Mouse (Mus musculus): ENCODE measurements around the gene Col6a3. TPM values are rescaled to one million over a fixed set of nuclear protein-coding genes. Genes with fewer than 3 reads are reported as not detected.

Col6a3 gene
- not detected in 2 replicates for total RNA-seq (2017)

- no peak for ATAC-seq (replicated peaks in 1 of 2; ENCODE audit: insufficient read depth in 1 of 2, low FRiP score in 2 of 2, low TSS enrichment in 1 of 2, low read depth in 1 of 2, poor library complexity in 2 of 2, severe bottlenecking in 2 of 2)
These were observed at the start of gene Col6a3 for GRCm38 (mm10) chr1:90843836-90844235. TSS of gene Col6a3 (minus strand) at chr1:90843971.

- no peak for ATAC-seq (replicated peaks in 1 of 2; ENCODE audit: insufficient read depth in 1 of 2, low FRiP score in 2 of 2, low TSS enrichment in 1 of 2, low read depth in 1 of 2, poor library complexity in 2 of 2, severe bottlenecking in 2 of 2)
These were observed 42.1 kb upstream of the Col6a3 start for GRCm38 (mm10) chr1:90885771-90886460.

GRCm38 (mm10) chr1:90876486-90877270 is 32.9 kb upstream of the Col6a3 start:
- no peak for ATAC-seq (replicated peaks in 1 of 2; ENCODE audit: insufficient read depth in 1 of 2, low FRiP score in 2 of 2, low TSS enrichment in 1 of 2, low read depth in 1 of 2, poor library complexity in 2 of 2, severe bottlenecking in 2 of 2)

GRCm38 (mm10) chr1:90875961-90876360 is 32.2 kb upstream of the Col6a3 start:
- ATAC-seq (replicated peaks in 1 of 2; ENCODE audit: insufficient read depth in 1 of 2, low FRiP score in 2 of 2, low TSS enrichment in 1 of 2, low read depth in 1 of 2, poor library complexity in 2 of 2, severe bottlenecking in 2 of 2): no peak

GRCm38 (mm10) chr1:90875371-90875770 is 31.6 kb upstream of the Col6a3 start:
- no peak for ATAC-seq (replicated peaks in 1 of 2; ENCODE audit: insufficient read depth in 1 of 2, low FRiP score in 2 of 2, low TSS enrichment in 1 of 2, low read depth in 1 of 2, poor library complexity in 2 of 2, severe bottlenecking in 2 of 2)

- no peak for ATAC-seq (replicated peaks in 1 of 2; ENCODE audit: insufficient read depth in 1 of 2, low FRiP score in 2 of 2, low TSS enrichment in 1 of 2, low read depth in 1 of 2, poor library complexity in 2 of 2, severe bottlenecking in 2 of 2)
These were observed 26.8 kb upstream of the Col6a3 start for GRCm38 (mm10) chr1:90870581-90870980.

- no peak for ATAC-seq (replicated peaks in 1 of 2; ENCODE audit: insufficient read depth in 1 of 2, low FRiP score in 2 of 2, low TSS enrichment in 1 of 2, low read depth in 1 of 2, poor library complexity in 2 of 2, severe bottlenecking in 2 of 2)
These were observed 23.0 kb upstream of the Col6a3 start for GRCm38 (mm10) chr1:90866734-90867133.

GRCm38 (mm10) chr1:90855880-90856279 is 12.1 kb upstream of the Col6a3 start:
- ATAC-seq (replicated peaks in 1 of 2; ENCODE audit: insufficient read depth in 1 of 2, low FRiP score in 2 of 2, low TSS enrichment in 1 of 2, low read depth in 1 of 2, poor library complexity in 2 of 2, severe bottlenecking in 2 of 2): no peak

- ATAC-seq (replicated peaks in 1 of 2; ENCODE audit: insufficient read depth in 1 of 2, low FRiP score in 2 of 2, low TSS enrichment in 1 of 2, low read depth in 1 of 2, poor library complexity in 2 of 2, severe bottlenecking in 2 of 2): no peak
These were observed 6.1 kb upstream of the Col6a3 start for GRCm38 (mm10) chr1:90849836-90850235.

GRCm38 (mm10) chr1:90845206-90845605 is 1.4 kb upstream of the Col6a3 start:
- ATAC-seq (replicated peaks in 1 of 2; ENCODE audit: insufficient read depth in 1 of 2, low FRiP score in 2 of 2, low TSS enrichment in 1 of 2, low read depth in 1 of 2, poor library complexity in 2 of 2, severe bottlenecking in 2 of 2): no peak

- no peak for ATAC-seq (replicated peaks in 1 of 2; ENCODE audit: insufficient read depth in 1 of 2, low FRiP score in 2 of 2, low TSS enrichment in 1 of 2, low read depth in 1 of 2, poor library complexity in 2 of 2, severe bottlenecking in 2 of 2)
These were observed 783 bp downstream of the Col6a3 start for GRCm38 (mm10) chr1:90842789-90843587.

- no peak for ATAC-seq (replicated peaks in 1 of 2; ENCODE audit: insufficient read depth in 1 of 2, low FRiP score in 2 of 2, low TSS enrichment in 1 of 2, low read depth in 1 of 2, poor library complexity in 2 of 2, severe bottlenecking in 2 of 2)
These were observed 3.5 kb downstream of the Col6a3 start for GRCm38 (mm10) chr1:90840250-90840649.

GRCm38 (mm10) chr1:90838657-90839056 is 5.1 kb downstream of the Col6a3 start:
- no peak for ATAC-seq (replicated peaks in 1 of 2; ENCODE audit: insufficient read depth in 1 of 2, low FRiP score in 2 of 2, low TSS enrichment in 1 of 2, low read depth in 1 of 2, poor library complexity in 2 of 2, severe bottlenecking in 2 of 2)

- no peak for ATAC-seq (replicated peaks in 1 of 2; ENCODE audit: insufficient read depth in 1 of 2, low FRiP score in 2 of 2, low TSS enrichment in 1 of 2, low read depth in 1 of 2, poor library complexity in 2 of 2, severe bottlenecking in 2 of 2)
These were observed 5.5 kb downstream of the Col6a3 start for GRCm38 (mm10) chr1:90838221-90838620.

- no peak for ATAC-seq (replicated peaks in 1 of 2; ENCODE audit: insufficient read depth in 1 of 2, low FRiP score in 2 of 2, low TSS enrichment in 1 of 2, low read depth in 1 of 2, poor library complexity in 2 of 2, severe bottlenecking in 2 of 2)
These were observed 7.5 kb downstream of the Col6a3 start for GRCm38 (mm10) chr1:90836178-90836740.

- ATAC-seq (replicated peaks in 1 of 2; ENCODE audit: insufficient read depth in 1 of 2, low FRiP score in 2 of 2, low TSS enrichment in 1 of 2, low read depth in 1 of 2, poor library complexity in 2 of 2, severe bottlenecking in 2 of 2): no peak
These were observed 9.1 kb downstream of the Col6a3 start for GRCm38 (mm10) chr1:90834701-90835100.

- ATAC-seq (replicated peaks in 1 of 2; ENCODE audit: insufficient read depth in 1 of 2, low FRiP score in 2 of 2, low TSS enrichment in 1 of 2, low read depth in 1 of 2, poor library complexity in 2 of 2, severe bottlenecking in 2 of 2): no peak
These were observed 13.8 kb downstream of the Col6a3 start for GRCm38 (mm10) chr1:90830006-90830405.

GRCm38 (mm10) chr1:90813226-90813625 is 30.5 kb downstream of the Col6a3 start:
- ATAC-seq (replicated peaks in 1 of 2; ENCODE audit: insufficient read depth in 1 of 2, low FRiP score in 2 of 2, low TSS enrichment in 1 of 2, low read depth in 1 of 2, poor library complexity in 2 of 2, severe bottlenecking in 2 of 2): no peak

All from hematopoietic stem cell, adult 5-6 weeks (primary cell).